Mouse (Mus musculus) kidney, adult 10 weeks (tissue): Measurements from ENCODE around the gene Rchy1. TPM values are rescaled to one million over a fixed set of nuclear protein-coding genes. Genes with fewer than 3 reads are reported as not detected.

Experiments used
- polyA plus RNA-seq: library from polyadenylated mRNA; stranded (reverse); fragments of 350-450 nt; fragmentation: Illumina TruSeq; extraction: RNeasy Lipid Tissue Mini Kit (QIAGEN cat#74804); gene quantifications from one replicate; pipeline ENCODE4 v1.2.3, GENCODE M21; 2014; ENCODE audit warnings: low read depth, low replicate concordance

The Rchy1 gene
- polyA plus RNA-seq = 113 TPM

DNA sequence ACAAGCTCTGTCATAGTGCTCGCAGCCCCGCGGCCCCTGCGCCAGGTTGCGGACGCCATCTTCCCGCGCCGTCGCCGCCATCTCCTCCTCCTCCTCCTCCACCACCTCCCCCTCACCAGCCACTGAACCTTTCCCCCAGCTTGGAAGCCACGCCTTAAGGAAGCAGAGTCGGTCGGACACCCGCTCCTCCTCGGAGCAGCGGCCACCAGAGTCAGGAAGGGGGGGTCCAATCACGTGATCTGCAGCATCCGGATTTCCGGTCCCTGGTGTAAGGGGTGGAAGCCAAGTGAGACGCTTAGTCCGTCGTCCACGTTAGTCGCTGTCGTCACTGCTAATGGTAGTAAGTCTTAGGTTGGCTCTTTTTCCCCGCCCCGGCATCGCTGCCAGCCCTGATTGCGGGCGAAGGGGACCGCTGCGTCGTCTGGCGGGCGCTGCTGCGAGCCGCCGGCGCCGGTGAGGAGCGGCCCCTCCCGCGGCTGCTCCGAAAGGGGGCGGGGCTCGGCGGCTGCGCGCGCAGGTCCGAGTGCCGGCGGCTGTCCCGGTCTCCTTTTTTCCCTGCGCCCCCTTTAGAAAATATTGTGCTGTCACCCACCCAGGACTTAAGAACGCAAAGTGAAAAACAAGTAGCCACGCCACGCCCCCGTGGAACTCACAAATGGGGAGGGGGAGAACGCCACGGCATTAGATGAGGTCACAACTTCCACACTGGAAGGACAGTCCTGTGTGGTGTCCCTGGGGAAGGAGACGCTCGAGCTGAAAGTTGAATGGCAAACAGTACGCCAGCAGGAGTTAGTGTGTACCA, at the start of gene Rchy1:
Rchy1 (minus strand) TSS at position 430 of the 802 bp plus-strand sequence.

DNA sequence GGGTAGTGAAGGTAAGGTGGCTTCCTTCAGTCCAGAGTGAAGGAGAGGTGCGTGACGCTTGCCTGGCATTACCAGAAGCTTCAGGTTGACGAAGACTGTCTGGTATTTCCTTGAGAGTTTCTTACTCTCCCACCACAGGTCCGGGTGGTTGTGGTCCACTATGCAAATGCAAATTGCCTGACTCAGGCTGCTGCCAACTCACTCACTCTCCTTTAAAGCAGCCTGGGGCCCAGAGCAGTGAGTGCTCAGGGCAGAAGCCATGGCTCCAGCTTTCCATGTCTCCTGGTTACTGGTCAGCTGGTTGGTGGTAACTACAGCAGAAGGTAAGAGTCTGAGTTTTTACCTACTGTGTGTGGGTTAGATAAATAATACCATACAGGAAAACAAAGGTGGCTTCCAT, 24.4 kb upstream of the Rchy1 start, which contains the start of gene Odaph:
Odaph (plus strand) TSS at position 240 of the 400 bp plus-strand sequence.

Other genes with a start within 250 kb of the Rchy1 start
- not detected for gene Odaph, start 24.4 kb upstream of the Rchy1 start, polyA plus RNA-seq
- 26.2 TPM for gene Cdkl2, start 80.8 kb upstream of the Rchy1 start, polyA plus RNA-seq
- gene G3bp2, start 120.7 kb upstream of the Rchy1 start, polyA plus RNA-seq = 155 TPM
- 134 TPM for gene Uso1, start 174.9 kb upstream of the Rchy1 start, polyA plus RNA-seq